Mouse (Mus musculus): ENCODE measurements around the gene Pias3. TPM values are rescaled to one million over a fixed set of nuclear protein-coding genes. Genes with fewer than 3 reads are reported as not detected.

Pias3 gene
- polyA plus RNA-seq, 1 experiment: not detected

DNA sequence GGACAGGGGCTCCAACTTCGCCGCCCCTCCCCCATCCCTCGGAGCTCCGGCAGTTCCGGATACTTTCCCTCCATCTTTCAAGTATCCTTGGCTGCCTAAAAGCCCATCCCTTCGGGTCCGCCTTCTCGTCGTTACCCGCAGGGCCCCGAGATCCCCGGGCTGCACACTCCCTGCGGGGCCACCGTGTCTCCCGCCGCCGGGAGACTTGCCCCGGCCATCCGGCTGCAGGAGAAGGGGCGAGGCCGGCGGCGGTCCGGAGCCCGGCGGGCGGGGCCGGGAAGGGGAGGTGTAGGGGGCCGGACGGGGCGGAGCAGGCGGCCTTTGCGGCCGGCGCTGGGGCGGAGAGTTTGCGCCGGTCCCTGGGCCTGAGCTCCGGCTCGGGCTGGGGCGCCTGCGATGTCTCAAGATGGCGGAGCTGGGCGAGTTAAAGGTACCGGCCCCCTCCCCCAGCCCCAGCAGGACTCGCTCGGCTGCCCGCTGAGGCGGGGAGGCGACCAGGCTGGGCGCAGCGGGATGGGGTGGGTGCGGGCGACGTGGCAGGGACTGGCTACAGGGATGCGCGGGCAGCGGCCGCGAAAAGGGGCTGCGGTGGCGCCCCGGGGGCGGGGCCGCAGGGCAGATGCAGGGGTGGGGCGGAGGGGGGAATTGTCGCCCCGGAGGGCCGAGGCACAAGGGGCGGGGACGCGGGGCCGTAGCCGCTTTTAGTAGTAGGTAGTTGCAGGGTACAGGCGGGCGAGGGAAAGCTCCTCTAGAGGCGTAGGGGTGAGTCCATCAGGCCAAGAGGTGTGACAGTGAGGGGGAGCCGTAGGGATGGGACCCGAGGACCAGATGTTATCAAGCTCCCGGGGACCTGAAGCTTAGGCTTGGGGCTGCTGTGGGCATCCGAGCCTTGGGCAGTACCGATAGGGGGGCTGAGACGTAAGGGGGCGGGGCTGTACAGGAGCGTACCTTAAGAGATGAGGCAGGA lies 865 bp downstream of the Pias3 start:
- TF ChIP-seq CTCF (IDR thresholded peaks at IDR 0.05; ENCODE audit: insufficient read depth, low read depth, low read length) (no peak), POLR2A (IDR thresholded peaks at IDR 0.05; ENCODE audit: insufficient read depth, low read depth, low read length) (no peak)
- H3K27ac ChIP-seq (ENCODE audit: insufficient read depth, low read depth, low read length): peak overlapping the region; percentile 47; the same call in 1 of the 2 replicates
- under 1% methylated on average over 82 of the region's 85 CpGs for WGBS
- peak overlapping the region; percentile 80 for H3K4me3 ChIP-seq (ENCODE audit: insufficient read depth, low read depth, low read length)
- H3K4me1 ChIP-seq (ENCODE audit: control insufficient read depth, insufficient read depth, low read length): peaks cover 8% of the 10 kb centered on the region

DNA sequence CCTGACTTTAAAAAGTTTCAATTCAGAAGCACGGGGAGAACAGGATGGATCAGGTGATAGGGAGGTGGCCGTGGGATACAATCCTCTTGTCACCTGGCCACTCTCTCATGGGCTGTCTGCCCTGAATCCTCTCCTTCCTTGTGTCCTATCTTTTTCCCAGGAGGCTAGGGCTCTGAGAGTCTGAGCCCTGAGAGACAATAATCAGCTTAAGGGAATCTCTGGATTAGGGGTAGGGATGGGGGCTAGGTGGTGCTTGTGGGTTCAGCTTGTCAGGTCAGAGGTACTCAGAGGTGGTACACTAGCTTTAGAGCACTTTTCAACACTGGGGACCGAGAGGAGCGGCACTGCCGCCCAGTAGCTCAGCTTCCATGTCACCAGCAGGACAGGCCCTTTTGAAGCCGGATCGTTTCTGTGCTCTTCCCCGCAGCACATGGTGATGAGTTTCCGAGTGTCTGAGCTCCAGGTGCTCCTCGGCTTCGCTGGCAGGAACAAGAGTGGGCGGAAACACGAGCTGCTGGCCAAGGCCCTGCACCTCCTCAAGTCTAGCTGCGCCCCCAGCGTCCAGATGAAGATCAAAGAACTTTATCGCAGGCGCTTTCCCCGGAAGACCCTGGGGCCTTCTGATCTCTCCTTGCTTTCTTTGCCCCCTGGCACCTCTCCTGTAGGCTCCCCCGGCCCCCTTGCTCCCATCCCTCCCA lies 3.0 kb downstream of the Pias3 start:
- WGBS: 63% methylated on average over 19 of the region's 19 CpGs
- TF ChIP-seq POLR2A (IDR thresholded peaks at IDR 0.05; ENCODE audit: insufficient read depth, low read depth, low read length) (no peak), CTCF (IDR thresholded peaks at IDR 0.05; ENCODE audit: insufficient read depth, low read depth, low read length) (no peak)

DNA sequence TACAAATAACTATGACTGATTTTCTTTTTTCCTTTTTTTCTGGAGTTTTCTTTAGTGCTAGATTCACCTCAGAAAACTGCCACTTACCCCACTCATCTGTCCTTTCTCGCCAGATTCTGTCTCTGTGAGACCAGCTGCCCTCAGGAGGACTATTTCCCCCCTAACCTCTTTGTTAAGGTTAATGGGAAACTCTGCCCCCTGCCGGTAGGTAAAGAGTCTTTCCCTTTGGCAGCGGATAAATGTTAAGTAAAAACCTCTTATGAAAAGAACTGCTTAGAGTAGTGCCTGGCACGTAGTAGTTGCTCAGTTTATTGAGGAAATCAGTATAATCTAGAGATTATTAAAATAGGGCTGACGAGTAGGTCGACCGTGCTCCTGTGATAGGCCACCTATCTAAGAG lies 4.2 kb downstream of the Pias3 start:
- no peak overlapping the region for H3K4me3 ChIP-seq (ENCODE audit: insufficient read depth, low read depth, low read length)
- WGBS: 56% methylated on average over 7 of the region's 7 CpGs
- TF ChIP-seq POLR2A (IDR thresholded peaks at IDR 0.05; ENCODE audit: insufficient read depth, low read depth, low read length) (no peak), CTCF (IDR thresholded peaks at IDR 0.05; ENCODE audit: insufficient read depth, low read depth, low read length) (no peak)
- H3K4me1 ChIP-seq (ENCODE audit: control insufficient read depth, insufficient read depth, low read length): peaks cover 8% of the 10 kb centered on the region
- H3K27ac ChIP-seq (ENCODE audit: insufficient read depth, low read depth, low read length): no peak overlapping the region

More for the DNA sequence above, 3.0 kb downstream of the Pias3 start:
- H3K4me3 ChIP-seq (ENCODE audit: insufficient read depth, low read depth, low read length): no peak overlapping the region
- H3K4me1 ChIP-seq (ENCODE audit: control insufficient read depth, insufficient read depth, low read length): peaks cover 8% of the 10 kb centered on the region
- H3K27ac ChIP-seq (ENCODE audit: insufficient read depth, low read depth, low read length): no peak overlapping the region

DNA sequence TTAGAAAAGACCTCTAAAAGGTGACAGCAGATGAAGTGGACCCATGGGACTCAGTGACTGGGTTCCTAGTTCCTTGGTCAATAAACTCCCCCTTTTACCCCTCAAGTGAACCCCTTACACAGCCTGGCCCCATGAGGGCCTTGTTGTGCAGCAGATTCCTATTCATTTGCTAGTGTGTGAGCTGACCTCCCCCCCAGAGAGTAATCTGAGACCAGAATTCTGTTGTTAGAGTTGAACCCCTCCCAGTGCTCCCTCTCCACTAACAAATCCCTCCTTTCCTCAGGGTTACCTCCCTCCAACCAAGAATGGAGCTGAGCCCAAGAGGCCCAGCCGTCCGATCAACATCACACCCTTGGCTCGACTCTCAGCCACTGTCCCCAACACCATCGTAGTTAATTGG lies 4.8 kb downstream of the Pias3 start:
- WGBS: 80% methylated on average over 4 of the region's 4 CpGs
- Histone ChIP-seq H3K27ac (ENCODE audit: insufficient read depth, low read depth, low read length) (no peak overlapping the region), H3K4me1 (ENCODE audit: control insufficient read depth, insufficient read depth, low read length) (peaks cover 8% of the 10 kb centered on the region), H3K4me3 (ENCODE audit: insufficient read depth, low read depth, low read length) (no peak overlapping the region)
- TF ChIP-seq POLR2A (IDR thresholded peaks at IDR 0.05; ENCODE audit: insufficient read depth, low read depth, low read length): no peak
- no peak for TF ChIP-seq CTCF (IDR thresholded peaks at IDR 0.05; ENCODE audit: insufficient read depth, low read depth, low read length)

DNA sequence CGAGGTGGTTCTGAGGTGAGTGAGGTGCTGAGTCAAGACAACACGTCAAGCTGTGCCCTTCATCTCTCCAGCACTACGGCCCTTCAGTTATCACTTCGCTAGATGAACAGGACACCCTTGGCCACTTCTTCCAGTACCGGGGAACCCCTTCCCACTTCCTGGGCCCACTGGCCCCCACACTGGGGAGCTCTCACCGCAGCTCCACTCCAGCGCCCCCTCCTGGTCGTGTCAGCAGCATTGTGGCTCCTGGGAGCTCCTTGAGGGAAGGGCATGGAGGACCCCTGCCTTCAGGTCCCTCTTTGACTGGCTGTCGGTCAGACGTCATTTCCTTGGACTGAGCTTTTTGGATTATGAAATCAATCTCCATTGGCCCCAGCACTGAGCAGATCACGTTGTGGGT lies 8.6 kb downstream of the Pias3 start:
- TF ChIP-seq POLR2A (IDR thresholded peaks at IDR 0.05; ENCODE audit: insufficient read depth, low read depth, low read length) (no peak), CTCF (IDR thresholded peaks at IDR 0.05; ENCODE audit: insufficient read depth, low read depth, low read length) (peak; percentile 41; the same call in 1 of the 2 replicates)
- peaks cover 5% of the 10 kb centered on the region; the same call in 1 of the 2 replicates for H3K4me1 ChIP-seq (ENCODE audit: control insufficient read depth, insufficient read depth, low read length)
- 65% methylated on average over 11 of the region's 11 CpGs for WGBS
- no peak overlapping the region for H3K27ac ChIP-seq (ENCODE audit: insufficient read depth, low read depth, low read length)
- H3K4me3 ChIP-seq (ENCODE audit: insufficient read depth, low read depth, low read length): no peak overlapping the region

DNA sequence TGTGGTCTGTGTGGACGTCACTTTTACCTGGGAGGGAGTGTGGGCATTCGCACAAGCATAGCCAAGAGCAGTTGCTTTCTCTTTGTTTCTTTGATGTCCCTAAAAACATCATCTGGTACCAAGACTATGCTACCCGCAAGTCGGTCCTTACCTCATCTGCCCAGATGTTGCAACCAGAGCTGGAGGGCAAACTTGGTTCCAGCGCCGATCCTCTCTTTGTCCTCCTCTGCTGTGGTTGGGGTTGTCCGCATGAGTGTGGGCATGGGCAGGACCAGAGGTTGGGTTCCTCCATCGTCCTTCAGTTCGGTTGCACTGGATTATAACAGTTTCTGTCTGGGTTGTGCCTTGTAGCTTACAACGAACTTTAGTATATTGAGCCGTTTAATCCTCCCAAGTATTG lies 10.0 kb downstream of the Pias3 start:
- H3K4me1 ChIP-seq (ENCODE audit: control insufficient read depth, insufficient read depth, low read length): peaks cover 5% of the 10 kb centered on the region; the same call in 1 of the 2 replicates
- no peak overlapping the region for H3K27ac ChIP-seq (ENCODE audit: insufficient read depth, low read depth, low read length)
- no peak overlapping the region for H3K4me3 ChIP-seq (ENCODE audit: insufficient read depth, low read depth, low read length)
- WGBS: 93% methylated on average over 11 of the region's 11 CpGs
- TF ChIP-seq POLR2A (IDR thresholded peaks at IDR 0.05; ENCODE audit: insufficient read depth, low read depth, low read length): no peak

DNA sequence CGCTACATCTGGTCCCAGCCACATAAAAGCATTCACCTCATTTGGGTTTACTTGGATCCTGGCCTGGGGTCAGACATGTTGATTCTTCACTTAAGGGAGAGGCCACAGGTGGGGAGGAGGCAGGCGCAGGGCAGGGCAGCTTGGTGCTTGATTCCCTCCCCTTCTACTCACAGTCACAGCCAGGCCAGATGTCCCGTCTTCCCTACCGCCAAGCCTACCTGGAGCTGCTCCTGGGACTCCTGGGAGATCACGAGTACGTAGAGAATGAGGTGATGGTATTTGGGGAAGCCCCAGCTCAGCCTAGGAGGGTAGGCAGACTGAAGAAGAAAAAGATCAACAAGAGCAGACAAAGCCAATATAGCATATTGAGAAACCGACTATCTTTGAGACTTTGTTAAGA lies 10.8 kb downstream of the Pias3 start:
- no peak overlapping the region for H3K4me3 ChIP-seq (ENCODE audit: insufficient read depth, low read depth, low read length)
- no peak overlapping the region for H3K27ac ChIP-seq (ENCODE audit: insufficient read depth, low read depth, low read length)
- WGBS: 79% methylated on average over 7 of the region's 7 CpGs
- TF ChIP-seq CTCF (IDR thresholded peaks at IDR 0.05; ENCODE audit: insufficient read depth, low read depth, low read length): no peak
- TF ChIP-seq POLR2A (IDR thresholded peaks at IDR 0.05; ENCODE audit: insufficient read depth, low read depth, low read length): no peak
- H3K4me1 ChIP-seq (ENCODE audit: control insufficient read depth, insufficient read depth, low read length): peaks cover 5% of the 10 kb centered on the region; the same call in 1 of the 2 replicates

DNA sequence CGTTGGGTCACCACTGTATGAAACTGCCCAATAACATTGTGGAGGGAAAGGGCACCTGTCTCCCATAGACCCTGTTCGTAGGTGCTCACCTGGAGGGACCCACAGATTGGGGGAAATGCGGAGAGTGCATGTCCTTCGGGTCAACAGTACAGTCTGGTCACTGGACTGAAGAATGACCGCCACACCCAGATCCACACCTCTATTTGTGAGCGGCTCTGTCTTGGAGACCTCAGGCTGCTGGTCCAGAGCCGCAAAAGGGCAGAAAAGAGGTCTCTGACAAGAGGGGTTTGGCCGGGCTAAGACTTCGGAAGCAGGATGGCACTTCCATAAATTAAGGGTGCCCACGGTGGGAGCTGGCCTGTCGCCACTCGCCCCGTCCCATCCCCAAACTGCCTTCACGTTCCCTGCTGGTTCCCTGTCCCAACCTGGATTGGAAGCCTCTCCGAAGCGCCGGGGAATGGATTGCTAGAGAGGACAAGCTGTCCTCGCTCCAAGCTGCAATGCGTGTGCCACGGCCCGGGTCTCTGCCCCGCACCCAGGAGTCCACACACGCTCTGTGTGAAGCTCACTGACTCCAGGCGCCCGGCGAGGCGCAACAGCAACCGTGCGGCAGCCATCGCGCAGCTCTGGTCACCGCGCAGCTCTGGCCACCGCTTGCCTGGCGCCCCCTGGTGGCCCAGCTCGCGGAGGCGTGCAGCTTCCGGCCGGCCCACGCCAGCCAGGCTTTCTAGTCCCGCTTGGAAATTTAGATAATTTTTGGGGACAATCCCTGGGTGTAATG lies 11.9 kb downstream of the Pias3 start, which contains the start of gene Nudt17:
Nudt17 (minus strand) TSS at position 660 of the 781 bp plus-strand sequence.
- peak; percentile 98 for TF ChIP-seq CTCF (IDR thresholded peaks at IDR 0.05; ENCODE audit: insufficient read depth, low read depth, low read length)
- TF ChIP-seq POLR2A (IDR thresholded peaks at IDR 0.05; ENCODE audit: insufficient read depth, low read depth, low read length): no peak
- WGBS: 5% methylated on average over 42 of the region's 42 CpGs
- H3K4me1 ChIP-seq (ENCODE audit: control insufficient read depth, insufficient read depth, low read length): peaks cover 5% of the 10 kb centered on the region; the same call in 1 of the 2 replicates
- no peak within 1 kb of the TSS for H3K27ac ChIP-seq (ENCODE audit: insufficient read depth, low read depth, low read length)
- H3K4me3 ChIP-seq (ENCODE audit: insufficient read depth, low read depth, low read length): peak within 1 kb of the TSS; percentile 60
